Mouse (Mus musculus): Measurements from ENCODE around the gene Hs2st1. TPM values are rescaled to one million over a fixed set of nuclear protein-coding genes. Genes with fewer than 3 reads are reported as not detected.

Hs2st1 gene
- total RNA-seq, 2 experiments from 2014 or later = 56.2 to 58.7 TPM

GRCm38 (mm10) chr3:144561511-144562250, 8.3 kb downstream of the Hs2st1 start:
- intact Hi-C loops (cut with DNase I) = no loop called here
- DNase-seq (ENCODE audit: low spot score in 2 of 2) = no peak

GRCm38 (mm10) chr3:144558274-144558673, 11.7 kb downstream of the Hs2st1 start:
- intact Hi-C loops (cut with DNase I) = no loop called here
- DNase-seq (ENCODE audit: low spot score in 2 of 2) = no peak

GRCm38 (mm10) chr3:144556625-144557324, 13.2 kb downstream of the Hs2st1 start:
- intact Hi-C loops (cut with DNase I) = no loop called here
- DNase-seq (ENCODE audit: low spot score in 2 of 2) = no peak

DNA sequence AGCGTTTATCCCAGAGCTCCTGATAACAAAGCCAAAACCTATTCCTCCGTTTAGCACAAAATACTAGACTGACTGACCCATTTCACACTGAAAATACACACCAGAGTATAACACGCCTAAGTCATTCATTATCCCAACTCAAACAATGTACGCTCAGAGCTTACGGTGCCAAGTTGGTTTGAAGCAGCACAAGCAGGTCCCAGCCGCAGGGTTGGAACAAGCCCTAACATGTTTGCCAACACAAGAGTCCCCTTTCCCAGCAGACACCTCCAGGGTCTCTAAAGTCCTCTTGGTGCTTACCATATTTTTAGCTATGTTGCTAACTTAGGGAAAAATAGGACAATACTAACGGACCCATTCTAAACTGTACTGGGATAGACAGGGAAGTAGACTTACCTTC, 14.8 kb downstream of the Hs2st1 start:
- DNase-seq (ENCODE audit: low spot score in 2 of 2) = no peak
- intact Hi-C loops (cut with DNase I) = no loop called here

- DNase-seq (ENCODE audit: low spot score in 2 of 2) = no peak
- intact Hi-C loops (cut with DNase I) = no loop called here
Measured at GRCm38 (mm10) chr3:144554503-144554902, 15.5 kb downstream of the Hs2st1 start.

DNA sequence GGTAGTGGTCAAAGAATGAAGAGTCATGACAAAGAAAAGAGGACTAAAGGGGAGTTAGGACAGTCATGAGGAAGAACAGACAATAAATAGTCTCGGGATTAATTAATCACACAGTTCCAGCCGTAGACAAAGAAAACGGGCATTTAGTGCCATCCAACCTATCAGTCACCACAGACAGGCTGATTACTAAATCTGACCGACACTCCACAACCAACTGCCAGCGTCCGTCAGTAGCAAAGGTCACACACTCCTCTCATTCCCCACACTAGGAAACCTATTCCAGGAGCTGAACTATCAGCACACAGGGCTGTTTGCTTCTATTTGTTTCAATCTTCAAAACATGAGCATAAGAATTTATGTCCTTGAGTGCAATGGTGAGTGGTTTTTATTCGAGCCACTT, 16.0 kb downstream of the Hs2st1 start:
- intact Hi-C loops (cut with DNase I) = no loop called here

DNA sequence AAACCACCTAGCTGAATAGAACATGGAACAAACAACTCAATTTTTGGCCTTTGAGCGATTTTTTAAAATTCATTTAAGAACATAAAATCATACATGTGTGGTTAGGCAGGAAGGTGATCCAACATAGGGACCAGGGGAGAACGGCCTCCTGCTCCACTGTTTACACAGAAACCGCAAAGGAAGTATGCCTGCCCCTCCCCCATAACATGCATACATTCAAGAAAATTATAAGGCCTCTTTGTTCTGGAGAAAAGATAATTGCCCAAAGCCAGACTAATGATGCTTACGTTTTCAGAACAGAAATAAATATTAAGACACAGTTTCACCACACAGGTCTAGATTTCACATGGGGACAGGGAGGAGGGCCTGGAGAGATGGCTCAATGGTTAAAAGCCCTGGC, 18.6 kb downstream of the Hs2st1 start:
- no peak for DNase-seq (ENCODE audit: low spot score in 2 of 2)

More for the DNA sequence above, 16.0 kb downstream of the Hs2st1 start:
- no peak for DNase-seq (ENCODE audit: low spot score in 2 of 2)

GRCm38 (mm10) chr3:144550659-144551058, 19.3 kb downstream of the Hs2st1 start:
- intact Hi-C loops (cut with DNase I) = no loop called here

More for the DNA sequence above, 18.6 kb downstream of the Hs2st1 start:
- intact Hi-C loops (cut with DNase I) = no loop called here

GRCm38 (mm10) chr3:144550036-144550435, 19.9 kb downstream of the Hs2st1 start:
- intact Hi-C loops (cut with DNase I) = no loop called here
- no peak for DNase-seq (ENCODE audit: low spot score in 2 of 2)

More at GRCm38 (mm10) chr3:144550659-144551058, 19.3 kb downstream of the Hs2st1 start:
- DNase-seq (ENCODE audit: low spot score in 2 of 2) = no peak

DNA sequence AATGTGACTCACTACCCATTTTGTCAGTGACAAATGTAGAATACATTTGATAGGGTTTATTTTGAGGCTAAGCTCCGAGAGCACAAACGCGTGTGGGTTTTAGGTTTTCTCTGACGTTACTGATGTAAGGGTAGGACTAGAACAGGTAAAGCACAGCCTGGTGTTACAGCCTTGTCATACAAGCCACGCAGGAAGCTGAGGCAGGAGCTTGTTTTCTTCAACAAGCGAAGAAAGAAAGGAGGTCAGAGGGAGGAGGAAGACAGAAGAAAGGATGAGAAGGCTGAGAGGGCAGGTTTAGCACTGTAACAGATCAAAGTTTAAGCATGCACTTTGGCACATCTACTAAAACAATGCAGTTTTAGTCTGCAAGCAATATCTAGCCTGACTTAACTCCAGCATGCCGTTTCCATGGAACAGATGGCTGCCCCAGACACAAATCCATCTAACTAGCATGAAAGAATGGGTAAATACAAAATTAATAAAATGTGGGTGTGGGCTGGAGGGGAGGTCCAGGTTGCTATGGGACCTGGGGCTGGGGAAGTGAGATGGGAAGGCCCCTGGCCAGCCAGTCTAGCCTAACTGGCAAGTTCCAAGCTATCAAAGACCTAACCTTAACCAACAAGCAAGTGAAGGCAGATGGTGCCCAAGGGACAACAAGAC, 21.7 kb downstream of the Hs2st1 start:
- no peak for DNase-seq (ENCODE audit: low spot score in 2 of 2)
- intact Hi-C loops (cut with DNase I) = no loop called here

- DNase-seq (ENCODE audit: low spot score in 2 of 2) = no peak
- intact Hi-C loops (cut with DNase I) = no loop called here
Measured at GRCm38 (mm10) chr3:144546490-144546889, 23.5 kb downstream of the Hs2st1 start.

GRCm38 (mm10) chr3:144545832-144546231, 24.1 kb downstream of the Hs2st1 start:
- intact Hi-C loops (cut with DNase I) = no loop called here
- DNase-seq (ENCODE audit: low spot score in 2 of 2) = no peak

DNA sequence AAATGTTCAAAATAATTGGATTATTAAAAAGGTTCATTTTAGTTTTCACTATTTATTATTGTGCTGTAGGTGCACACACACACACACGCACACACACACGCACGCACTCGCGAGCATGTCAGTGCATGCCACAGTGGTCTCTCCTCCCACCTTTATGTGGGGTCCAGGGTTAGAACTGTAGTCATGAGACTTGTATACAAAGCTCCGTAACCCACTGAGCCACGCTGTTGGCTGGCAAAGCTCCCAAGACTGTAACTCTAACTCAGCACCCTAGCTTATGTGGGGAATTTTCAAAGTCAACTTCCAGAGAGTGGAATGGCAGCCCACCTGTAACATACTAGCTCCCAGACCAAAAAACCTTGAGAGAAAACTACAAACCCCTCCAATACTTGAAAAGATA, 24.8 kb downstream of the Hs2st1 start:
- no peak for DNase-seq (ENCODE audit: low spot score in 2 of 2)
- intact Hi-C loops (cut with DNase I) = no loop called here

DNA sequence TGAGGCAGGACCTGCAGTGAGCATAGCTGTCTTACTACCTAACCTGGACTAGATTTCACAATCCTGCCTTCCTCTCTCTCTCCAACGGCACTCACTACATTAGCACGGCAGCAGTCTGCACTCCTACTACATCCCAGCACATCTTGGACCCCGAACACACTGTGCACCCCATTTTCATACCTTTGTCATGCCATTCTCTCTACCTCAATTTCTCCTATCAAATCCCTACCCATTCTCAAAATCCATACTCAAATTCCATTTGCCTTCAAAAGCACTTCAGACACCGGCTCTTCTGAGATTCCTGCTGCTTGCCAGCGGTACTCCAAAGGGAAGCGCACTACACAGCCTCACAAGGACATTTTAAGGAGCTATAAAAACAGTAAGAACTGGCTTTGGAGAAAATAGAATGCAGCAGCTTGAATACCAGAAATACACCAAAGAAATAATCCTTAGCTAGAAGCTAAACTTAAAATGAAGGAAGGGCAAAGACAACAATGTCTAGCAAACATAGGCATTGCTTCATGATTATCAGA, 28.0 kb downstream of the Hs2st1 start:
- intact Hi-C loops (cut with DNase I) = no loop called here

DNA sequence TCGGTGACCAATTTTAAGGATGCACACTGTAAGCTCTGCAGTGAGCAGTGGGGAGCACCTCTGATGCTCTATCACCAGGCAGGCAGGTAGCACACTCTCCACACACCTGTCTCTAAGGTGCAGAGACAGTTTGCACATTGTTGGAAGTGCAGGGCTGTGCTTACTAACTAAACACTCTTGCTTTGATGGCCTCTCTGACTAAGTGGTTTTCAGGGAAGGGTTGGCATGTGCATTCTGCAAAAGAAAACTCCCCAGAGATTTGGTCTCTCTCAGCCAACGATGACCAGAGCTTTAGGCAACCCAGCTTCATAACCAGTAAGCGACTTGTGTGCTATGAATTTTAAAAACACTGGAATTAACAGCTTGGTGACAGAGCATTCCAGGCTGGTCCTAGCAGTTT, 29.2 kb downstream of the Hs2st1 start:
- no peak for DNase-seq (ENCODE audit: low spot score in 2 of 2)
- intact Hi-C loops (cut with DNase I) = no loop called here

More for the DNA sequence above, 28.0 kb downstream of the Hs2st1 start:
- DNase-seq (ENCODE audit: low spot score in 2 of 2) = no peak

DNA sequence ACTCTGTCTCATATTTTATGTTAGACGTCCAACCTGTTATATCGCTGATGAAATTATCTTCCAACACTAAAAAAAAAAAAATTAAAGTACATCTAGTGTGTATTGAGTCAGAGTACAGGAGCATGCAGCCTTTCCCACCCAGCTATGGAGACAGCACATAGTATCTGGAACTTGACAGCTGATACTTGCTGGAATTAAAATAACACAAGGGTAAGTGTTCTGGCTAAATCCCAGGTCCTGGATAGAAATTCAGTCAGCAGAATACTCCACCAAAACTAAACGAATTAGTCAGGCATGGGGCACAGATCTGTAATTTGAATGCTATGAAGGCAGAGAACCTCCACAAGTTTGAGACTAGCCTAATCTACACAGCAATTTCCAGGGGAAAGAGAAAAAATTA, 30.9 kb downstream of the Hs2st1 start:
- intact Hi-C loops (cut with DNase I) = no loop called here
- DNase-seq (ENCODE audit: low spot score in 2 of 2) = no peak

DNA sequence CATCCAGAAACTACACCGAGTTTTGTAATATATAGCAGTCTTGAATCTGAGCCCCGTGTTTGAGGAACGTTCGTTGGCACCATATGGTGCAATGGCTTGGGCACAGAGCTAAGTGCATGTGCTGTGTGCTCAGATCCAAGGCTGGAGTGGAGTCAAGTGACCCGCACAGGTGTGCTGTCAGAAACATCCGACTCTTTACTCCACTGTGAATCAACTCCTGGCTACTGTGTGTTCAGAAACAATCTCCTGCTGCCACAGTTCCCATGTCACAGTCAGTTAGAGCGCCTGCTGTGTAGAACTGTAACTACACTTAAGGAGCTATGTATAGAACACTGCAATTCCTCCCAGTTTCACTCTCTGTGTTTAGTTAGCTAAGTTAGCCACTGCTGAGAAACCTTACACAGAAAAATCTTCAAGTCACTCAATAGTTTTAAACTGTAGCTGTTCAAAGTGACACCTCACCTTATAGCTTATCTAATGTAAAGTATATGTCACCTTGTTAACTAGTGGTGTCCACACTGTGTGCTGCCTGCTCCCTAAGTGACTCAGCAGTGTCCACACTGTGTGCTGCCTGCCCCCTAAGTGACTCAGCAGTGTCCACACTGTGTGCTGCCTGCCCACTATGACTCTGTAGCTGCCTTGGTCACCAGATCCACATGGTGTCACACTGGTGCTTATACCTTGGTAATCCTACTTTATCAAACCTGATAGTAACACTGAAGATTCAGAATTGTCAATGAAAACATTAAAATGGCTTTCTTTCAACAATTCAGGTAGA, 32.7 kb downstream of the Hs2st1 start:
- DNase-seq (ENCODE audit: low spot score in 2 of 2) = peak; percentile 41 to 46
- intact Hi-C loops (cut with DNase I) = no loop called here

DNA sequence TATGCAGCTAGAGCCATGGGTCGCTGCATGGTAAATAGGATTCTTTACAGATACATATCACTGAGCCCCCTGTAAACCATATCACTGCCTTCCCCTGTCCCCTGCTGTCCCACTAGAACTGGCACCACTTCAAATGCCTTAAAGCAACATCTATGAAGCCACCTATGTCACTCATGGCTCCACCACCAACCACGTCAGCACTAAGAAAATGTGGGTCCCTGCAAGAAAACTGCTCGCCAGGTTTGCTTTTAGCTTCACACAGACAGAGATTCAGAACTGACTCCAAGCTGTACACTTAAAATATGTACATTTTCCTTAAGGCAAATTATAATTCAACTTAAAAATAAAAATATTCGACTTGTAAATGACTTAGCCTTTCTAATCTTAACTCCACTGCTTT, 34.9 kb downstream of the Hs2st1 start:
- no peak for DNase-seq (ENCODE audit: low spot score in 2 of 2)
- intact Hi-C loops (cut with DNase I) = no loop called here

DNA sequence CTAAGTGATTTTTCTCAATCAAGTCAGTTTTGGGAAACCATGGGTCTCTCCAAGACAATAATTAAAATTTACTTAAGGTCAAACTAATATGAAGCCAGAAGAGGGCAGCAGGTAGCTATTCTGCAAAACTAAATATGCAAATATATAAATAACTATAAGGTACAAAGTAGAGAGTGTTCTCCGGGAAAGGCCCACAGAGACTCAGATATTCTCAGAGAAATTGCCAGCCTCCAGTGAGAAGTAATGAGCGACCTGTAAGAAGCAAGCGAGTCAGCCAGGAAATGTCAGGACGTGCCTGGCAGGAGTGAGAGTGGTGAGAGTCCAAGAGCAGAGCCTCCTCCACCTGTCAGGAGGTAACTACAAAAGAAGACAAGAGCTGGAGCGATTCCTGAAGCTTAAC, 39.0 kb downstream of the Hs2st1 start:
- intact Hi-C loops (cut with DNase I) = loop anchor here (5.0 kb wide), 2 partner anchors 36 to 81 kb away; no protein-coding TSS in a partner anchor
- no peak for DNase-seq (ENCODE audit: low spot score in 2 of 2)

DNA sequence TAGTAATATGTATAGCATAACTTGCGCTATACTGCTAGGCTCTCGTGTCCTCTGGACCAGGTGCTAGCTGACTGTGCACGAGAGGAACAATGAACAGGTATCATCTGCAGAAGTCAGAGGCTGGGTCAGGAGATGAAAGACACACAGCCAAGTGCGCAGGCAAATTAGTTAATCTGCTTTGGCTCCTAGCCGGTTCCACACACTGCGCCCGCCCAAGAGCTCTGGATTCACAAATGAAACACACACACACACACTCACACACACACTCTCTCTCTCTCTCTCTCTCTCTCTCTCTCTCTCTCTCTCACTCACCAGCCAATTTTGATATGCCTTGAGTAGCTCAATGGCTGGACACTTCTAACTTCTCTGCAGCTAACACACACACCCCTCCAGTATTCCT, 42.1 kb downstream of the Hs2st1 start:
- no peak for DNase-seq (ENCODE audit: low spot score in 2 of 2)
- intact Hi-C loops (cut with DNase I) = no loop called here

Data from left cerebral cortex, postnatal 36 days (tissue).